Mouse (Mus musculus): ENCODE results near the gene Clp1.
"Not testable (repeated sequence)": the region's sequence is repeated elsewhere in the genome, so short reads cannot be mapped to it uniquely, and the experiment has no call there.

The Clp1 gene

DNA sequence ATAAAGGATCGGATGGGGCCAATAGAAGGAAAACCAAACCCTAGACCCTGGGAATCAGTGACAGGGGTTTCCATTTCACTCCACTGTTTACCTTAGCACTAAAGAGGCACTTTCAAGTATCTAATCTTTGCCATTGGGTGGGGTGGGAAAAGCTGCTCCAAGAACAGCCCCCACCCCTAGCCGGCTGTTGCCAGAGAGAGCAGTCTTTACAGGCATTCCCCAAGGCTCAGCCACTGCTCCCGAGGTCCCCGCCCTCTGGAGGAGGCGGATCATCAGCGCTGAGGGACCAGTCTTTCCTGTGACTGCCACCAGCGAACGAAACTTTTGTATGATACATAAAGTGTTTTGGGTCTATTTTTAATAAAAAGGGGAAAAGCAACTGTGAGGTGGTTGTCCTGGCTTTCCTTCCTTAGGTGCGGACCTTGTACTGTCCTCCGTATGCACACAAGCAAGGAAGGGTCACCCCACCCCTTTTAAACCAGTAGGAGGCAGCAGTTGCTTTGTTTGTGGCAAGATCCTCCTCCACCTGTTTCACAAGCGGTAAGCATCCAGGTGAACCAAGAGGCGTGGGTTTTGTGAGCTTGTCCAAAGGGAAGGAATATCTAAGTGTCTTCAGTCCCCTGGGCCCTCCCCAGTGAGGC lies 11.2 kb upstream of the Clp1 start:
- no peak for DNase-seq (ENCODE audit: low spot score)

DNA sequence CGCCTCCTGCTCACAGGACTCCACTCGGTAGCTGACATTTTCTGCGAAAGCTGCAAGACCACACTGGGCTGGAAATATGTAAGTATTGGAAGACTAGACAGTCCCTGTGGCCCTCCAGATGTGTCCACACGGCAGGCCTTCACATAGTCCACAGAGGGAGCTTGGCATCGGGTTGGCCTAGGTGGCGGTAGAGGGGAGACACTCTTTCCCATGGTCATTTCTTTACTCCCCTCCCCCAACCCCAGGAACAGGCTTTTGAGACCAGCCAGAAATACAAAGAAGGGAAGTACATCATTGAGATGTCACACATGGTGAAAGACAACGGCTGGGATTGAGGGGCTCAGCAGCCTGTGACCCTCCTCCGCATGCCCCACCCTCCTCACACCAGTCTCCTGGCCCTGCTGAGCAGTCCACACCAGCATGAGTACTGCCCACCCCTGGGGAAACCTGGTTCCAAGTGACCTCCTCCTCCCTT lies 10.3 kb upstream of the Clp1 start:
- DNase-seq (ENCODE audit: low spot score) = no peak

DNA sequence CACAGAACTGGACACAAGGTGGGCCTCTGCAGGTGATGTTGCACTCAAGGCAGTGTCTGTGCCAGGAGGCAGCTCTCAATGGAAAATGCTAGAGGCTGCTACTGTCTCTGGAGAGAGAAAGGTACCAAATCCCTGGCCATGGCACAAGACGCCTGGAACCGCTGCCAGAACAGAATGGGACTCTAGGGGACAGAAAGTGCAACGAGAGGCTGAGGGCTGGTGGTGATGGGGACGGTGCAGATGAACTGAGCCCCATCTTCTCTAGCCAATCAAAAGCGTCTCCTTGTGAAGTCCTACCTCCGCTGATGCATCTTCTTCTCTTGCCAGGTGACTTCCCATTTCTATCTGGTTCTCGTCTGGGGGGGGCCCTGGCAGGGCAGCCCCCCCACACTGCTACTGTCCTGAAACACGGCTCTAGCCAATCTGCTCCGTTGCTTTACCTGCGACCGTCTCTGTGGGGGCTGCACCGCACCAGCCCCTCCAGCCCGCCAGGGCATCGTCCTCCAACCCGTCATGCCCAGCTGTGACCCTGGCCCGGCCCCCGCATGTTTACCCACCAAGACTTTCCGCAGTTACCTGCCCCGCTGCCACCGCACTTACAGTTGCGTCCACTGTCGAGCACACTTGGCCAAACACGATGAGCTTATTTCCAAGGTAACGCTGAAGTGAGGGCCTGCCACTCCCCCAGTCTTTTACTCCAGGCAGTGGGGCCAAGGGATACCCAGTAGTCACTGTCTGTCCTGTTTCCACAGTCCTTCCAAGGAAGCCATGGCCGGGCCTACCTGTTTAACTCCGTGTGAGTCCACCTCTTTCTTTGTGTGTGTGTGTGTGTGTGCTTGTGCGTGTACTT lies 9.4 kb upstream of the Clp1 start:
- DNase-seq (ENCODE audit: low spot score) = no peak

DNA sequence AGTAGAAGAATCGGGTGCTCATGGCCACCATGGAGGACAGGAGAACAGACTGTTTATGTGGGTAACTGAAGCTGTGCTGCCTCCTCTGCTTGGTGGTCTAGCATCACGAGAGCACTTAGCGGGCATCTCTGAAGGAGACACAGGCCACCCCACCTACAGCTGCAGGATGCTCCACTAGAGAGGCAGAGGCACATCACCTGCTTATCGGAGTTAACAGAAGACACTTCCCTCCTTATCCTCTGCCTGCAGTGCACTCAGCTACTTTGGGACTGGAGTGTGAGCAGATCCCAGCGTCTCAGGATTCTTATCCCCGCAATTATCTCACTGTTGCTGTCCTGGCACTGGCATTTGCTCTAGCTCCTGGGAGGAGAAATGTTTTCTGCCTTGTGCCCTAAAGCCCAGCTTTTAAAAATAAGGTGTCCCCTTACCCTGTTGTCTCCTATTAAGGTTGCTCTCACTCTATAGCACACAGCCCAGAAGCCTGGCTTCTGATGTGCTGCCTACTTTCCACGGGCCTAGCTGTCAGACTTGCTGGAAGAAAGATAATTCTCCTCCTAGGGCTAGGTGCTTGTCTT lies 8.3 kb upstream of the Clp1 start:
- no peak for DNase-seq (ENCODE audit: low spot score)

DNA sequence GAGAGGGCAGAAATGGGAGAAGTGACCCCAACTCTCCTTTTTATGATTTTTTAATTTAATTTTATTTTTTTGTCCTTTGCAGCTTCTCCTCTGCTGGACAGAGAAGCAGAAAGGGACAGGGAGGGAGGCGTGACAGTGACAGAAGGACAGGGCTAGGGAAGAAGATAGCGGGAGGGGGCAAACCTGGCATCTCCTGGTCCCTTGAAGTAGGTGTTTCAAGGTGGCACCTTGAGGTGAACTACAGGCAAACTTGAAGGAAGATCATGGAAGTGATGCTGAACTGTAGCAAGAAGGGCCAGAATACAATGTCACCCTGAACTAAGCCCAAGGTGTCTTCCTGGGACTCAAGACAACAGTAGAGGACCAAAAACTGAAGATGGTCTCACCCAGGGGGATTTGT lies 7.8 kb upstream of the Clp1 start:
- no peak for DNase-seq (ENCODE audit: low spot score)

DNA sequence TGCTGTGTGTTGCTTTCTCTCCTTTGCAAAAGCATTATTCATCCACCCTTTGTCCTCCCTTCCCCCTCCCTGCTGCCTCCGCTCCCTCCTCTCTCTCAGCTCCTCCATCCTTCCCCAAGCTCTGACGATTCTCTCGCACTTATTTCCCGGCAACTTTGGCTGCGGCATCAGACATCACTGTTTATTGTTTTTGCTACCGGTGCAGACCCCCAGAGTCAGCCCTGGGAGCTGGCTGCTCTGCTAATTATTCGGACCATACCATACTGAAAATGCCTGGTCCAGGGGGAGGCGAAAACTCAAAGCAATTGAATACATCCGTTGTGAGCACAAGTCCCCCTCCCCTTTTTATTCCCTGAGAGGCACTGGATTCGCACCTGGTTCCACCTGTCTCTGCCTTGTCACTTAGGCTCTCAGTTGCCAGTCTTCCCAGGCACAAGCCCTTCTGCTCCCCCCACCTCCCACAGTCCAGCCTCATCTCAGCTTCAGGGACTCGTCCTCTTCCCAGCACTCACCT lies 7.3 kb upstream of the Clp1 start:
- no peak for DNase-seq (ENCODE audit: low spot score)

DNA sequence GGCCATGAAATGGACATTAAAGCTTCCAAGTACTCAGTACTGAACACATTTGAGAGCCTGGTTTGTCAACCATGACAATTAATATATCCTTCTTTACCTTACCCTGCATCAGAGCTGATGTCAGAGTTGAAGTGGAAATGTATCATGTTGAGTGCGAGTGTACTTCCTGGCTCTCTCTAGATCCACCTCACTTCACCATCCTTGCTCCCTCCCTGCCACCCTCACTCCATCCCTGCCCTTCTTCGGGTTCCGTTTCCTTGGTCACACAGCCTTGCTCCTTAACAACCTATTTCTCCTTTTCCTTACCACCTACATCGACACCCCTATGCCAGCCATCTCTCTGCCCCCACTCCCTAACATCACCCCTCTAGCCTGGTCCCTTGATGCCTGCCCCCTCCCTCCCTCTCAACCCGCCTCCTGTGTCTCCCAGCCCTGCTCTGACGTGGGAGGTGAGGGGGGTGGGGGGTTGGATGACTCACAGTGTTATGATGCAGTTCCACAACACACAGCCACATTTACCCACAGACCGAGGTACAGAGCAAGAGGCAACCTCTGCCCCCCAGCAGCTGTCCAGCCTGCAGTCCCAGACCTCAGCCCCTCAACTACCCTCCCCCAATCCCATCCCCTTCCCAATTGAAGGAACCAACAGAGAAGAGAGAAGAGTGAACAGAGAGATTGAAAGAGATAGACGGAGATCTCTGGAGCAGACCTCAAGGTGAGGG lies 6.6 kb upstream of the Clp1 start, which contains the start of gene Ypel4:
Gene Ypel4 (plus strand): TSS at position 480 of the 722 bp plus-strand sequence.
- DNase-seq (ENCODE audit: low spot score) = no peak

DNA sequence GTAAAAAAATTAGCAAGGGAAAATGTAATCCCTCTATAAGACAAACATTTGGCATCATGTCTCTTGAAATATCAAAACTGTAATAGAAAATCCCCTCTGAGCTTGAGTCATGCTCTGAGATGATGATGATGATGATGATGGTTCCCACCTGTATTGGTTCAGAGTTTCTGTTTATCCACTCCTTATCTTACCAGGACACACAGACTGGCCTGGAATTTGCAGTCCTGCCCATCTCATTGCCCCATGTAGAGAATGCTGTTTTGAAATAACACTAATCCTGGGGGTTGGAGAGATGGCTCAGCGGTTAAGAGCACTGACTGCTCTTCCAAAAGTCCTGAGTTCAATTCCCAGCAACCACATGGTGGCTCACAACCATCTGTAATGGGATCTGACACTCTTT lies 5.2 kb upstream of the Clp1 start:
- no peak for DNase-seq (ENCODE audit: low spot score)

DNA sequence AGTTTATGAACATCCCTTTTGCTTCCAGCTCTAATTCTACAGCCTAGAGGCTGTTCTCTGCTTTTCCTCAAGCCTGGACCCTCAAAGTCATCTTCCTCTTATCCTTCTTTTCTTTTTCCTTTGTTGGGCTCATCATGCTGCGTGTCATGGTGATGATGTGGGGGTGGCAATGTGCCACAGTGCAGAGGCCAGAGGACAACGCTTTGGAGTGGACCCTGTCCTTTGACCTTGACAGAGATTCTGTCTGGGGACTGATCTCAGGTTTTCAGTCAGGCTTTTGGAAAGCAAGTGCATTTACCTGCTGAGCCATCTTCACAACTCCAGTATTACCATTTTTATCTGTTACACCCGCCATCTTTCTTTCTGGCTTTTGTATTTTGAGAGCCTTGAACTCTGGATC lies 4.1 kb upstream of the Clp1 start:
- DNase-seq (ENCODE audit: low spot score) = no peak

DNA sequence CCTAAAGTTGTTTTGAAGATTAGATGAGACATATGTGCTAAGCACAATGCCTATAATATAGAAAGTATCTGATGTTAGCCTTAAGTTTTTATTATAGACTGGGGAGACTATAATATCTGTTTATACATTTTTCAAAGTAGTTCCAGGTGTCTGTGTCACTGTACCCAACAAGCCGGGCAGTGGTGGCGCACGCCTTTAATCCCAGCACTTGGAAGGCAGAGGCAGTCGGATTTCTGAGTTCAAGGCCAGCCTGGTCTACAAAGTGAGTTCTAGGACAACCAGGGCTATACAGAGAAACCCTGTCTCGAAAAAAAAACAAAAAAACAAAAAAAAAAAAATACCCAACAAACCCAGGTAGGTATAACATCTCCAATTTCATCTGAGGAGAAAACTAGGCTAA lies 1.0 kb upstream of the Clp1 start:
- not testable (repeated sequence) for DNase-seq (ENCODE audit: low spot score)

DNA sequence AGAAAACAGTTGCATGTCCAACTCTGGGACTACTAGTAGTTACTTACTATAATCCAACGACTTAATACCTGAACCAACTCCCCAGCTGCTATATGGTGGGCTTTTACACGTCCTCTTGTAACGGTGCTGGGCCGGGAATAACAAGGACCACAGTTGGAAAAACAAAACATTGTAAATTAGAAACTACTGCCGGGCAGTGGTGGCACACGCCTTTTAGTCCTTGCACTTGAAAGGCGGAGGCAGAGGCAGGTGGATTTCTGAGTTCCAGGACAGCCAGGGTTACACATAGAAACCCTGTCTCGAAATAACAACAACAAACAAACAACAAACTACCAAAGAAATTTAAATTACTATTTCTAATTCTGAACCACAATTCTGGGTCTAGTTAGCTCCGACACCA lies 434 bp downstream of the Clp1 start:
- DNase-seq (ENCODE audit: low spot score) = no peak

DNA sequence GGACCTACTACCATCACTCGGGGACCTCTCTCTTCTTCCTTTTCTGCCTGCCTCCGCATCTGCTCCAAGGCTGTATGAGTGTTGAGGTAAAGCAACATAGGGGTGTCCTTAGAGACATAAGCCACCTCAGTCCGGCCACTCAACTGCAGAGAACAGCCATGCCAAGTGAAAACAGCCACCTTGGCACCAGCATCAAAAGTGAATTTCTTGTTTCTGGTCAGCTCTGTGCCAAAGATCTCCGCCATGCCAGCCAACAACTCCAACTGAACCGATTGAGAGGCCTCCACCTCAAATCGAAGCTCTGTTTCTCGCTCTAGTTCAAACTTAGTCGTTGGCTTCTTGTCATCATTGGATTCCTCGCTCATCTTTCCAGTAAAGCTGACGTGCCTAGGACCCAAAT lies 1.4 kb downstream of the Clp1 start:
- no peak for DNase-seq (ENCODE audit: low spot score)

DNA sequence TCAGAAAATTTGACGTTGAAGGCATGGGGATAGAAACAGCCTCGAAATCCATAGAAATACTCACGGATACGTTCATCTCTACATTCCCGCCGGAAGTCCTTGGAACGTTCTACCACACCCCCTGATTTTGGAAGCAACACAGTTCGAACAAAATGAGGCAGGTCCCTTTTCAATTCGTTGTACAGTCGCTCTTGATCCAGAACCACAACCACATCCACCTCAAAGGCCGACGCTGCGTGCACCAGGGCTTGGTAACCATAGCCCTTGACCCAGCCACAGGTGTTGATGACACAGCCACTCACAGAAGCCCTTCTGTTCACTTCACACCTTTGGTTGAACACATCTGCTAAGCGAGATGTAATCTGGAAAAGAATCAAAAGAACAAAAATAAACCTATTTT lies 3.3 kb downstream of the Clp1 start:
- DNase-seq (ENCODE audit: low spot score) = no peak

DNA sequence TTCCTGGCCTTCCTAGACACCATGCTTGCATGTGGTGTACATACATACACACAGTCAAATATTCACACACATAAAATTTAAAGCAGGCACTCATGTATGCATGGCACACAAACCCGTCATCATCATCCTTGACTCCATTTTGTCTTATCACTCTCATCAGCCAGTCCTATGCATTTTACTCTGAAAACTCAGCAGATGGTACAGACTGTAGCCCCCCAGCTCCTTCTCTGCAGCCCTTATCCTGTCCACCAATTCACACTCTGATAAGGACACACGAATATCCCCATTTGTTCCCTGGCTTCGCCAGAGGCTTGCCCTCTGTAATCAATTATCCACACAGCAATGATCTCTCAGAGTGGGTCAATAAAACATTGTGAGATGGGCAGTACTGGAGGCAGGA lies 6.0 kb downstream of the Clp1 start:
- no peak for DNase-seq (ENCODE audit: low spot score)

DNA sequence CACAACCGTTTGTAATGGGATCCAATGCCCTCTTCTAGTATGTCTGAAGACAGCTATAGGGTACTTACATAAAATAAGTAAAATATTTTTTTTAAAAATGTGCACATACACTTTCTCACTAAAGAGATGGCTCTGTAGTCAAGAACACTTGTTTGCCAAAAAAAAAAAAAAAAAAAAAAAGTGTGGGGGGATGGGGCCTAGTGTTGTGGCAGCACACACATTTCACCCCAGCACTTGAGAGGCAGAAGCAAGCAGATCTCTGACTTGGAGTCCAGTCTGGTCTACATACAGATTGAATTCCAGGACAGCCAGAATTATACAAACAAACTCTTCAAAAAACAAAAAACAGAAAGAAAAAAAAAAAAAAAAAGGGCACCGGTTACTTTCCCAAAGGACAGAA lies 6.4 kb downstream of the Clp1 start:
- no peak for DNase-seq (ENCODE audit: low spot score)

DNA sequence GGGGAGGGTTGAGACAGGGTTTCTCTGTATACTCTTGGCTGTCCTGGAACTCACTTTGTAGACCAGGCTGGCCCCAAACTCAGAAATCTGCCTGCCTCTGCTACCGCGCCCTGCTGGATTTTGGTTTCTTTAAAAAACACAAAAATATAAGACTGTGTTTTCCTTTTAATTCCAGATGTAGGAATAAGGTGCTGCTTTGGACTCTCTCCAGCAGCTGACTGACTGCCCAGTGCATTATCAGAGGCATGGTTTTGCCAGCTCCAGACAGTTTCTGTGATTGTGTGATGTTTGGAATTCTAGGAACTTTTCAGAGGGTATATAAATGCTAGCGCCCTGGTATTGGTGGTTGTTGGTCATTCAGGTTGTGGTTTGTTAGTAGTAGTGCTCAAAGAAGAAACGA lies 9.8 kb downstream of the Clp1 start:
- DNase-seq (ENCODE audit: low spot score) = no peak

DNA sequence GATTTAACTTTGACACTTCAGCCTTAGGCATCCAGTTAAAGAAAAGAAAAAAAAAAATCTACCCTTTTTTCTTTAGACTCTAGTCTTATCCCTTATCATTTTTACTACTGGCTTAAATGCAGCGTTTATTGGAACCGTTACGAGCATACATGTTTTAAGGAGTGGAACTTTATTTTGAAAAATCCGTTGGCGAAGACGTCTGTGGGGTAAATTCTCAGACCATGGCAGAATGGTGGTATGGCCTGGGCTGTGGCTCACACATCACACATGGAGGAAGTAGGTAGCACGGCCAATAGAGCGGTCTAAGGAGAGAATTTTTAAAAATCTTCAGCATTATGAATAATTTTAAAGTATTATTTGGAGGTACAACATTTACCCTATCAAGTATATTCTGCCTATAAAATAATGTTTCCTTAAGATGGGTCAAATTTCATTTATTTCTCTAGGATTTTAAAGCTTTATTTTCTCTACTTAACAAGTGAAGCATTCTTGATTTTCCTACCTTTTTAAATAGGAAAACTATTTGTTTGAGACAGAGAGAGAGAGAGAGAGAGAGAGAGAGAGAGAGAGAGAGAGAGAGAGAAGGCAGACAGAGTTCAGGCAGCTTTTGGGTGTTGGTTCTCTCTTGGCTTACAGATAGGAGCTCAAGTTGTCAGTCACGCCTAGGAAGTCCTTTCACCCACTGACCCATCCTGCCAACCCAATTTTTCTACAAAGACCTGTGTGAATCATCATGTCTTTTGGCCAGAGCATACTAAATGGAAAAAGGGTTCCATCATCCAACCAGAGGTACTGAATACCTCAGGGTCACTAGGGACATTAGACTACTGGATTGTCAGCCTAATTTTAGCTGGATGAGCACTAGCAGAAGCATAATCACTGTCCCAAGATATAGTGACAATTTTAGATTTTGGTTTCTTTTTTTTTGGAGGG lies 10.5 kb downstream of the Clp1 start:
- no peak for DNase-seq (ENCODE audit: low spot score)

DNA sequence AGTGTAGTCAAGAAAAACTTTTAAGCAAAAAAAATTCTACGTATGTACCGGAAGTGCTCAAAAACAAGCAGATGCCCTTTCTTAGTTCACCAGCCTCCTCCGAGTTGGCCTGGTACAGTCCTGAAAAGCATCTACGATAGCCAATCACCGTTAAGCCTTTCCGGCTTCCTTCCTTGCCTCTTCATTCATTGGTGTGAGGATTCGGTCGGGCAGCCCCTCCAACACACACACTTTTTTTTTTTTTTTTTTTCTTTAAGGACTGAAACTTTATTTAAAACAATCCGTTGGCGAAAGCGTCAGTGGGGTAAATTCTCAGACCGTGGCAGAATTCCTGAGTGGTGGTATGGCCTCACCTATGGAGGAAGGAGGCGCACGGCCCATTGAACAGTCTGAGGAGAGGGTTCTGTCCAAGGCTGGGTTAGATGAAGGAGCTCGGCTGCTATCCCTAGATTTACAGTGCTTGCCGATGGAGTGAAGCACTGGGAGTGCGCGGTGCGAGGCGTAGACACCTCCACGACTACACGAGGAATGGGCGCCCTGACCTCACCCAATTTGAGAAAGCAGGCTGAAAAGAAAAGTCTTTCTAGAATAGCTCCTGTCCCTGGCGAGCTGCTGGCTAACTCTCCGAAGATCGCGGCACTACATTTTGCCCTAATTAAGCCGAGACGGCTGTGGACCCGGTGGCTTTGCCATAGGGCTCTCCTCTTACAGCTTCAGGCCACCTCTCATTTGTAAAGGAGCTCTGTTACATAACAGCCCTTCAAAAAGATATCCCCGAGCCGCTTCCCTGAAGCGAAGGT lies 11.4 kb downstream of the Clp1 start:
- DNase-seq (ENCODE audit: low spot score) = no peak

DNA sequence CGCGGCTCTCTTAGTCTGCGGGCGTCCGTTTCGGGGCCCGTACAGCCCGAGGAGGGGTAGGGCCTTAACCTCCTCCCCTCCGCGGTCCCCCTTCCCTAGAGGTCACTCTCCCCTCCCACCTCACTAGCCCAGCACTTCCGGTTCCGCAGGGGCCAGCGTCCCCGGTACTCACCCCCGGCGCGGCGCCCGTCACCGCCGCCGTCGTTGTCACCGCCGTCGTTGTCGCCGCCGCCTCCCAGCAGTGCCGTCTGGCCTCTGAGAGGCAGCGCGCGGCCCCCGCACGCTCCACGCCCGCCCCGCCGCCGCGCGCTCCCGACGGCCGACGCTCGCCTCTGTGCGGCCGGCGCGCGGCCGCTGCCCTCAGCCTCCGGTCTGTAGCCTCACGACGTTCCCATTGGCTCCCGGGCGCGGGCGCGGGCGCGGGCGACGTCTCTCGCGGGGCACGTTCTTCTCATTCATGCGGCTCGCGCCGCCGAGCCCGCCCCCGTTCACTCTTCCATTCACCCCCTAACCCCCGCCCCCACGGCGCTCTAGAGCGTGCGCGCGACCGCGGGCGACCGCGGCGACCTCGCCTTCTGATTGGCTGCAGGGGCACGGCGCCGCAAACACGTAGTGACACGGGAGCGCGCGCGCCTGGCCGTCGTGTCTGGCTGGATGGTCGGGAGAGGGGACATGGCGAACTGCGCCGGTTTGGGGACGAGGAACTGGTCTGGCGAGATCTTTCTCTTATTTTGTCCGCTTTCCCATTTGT lies 12.2 kb downstream of the Clp1 start, which contains the start of gene Zdhhc5:
Gene Zdhhc5 (minus strand): TSS at position 370 of the 751 bp plus-strand sequence.
- peak; percentile 98 for DNase-seq (ENCODE audit: low spot score)

DNA sequence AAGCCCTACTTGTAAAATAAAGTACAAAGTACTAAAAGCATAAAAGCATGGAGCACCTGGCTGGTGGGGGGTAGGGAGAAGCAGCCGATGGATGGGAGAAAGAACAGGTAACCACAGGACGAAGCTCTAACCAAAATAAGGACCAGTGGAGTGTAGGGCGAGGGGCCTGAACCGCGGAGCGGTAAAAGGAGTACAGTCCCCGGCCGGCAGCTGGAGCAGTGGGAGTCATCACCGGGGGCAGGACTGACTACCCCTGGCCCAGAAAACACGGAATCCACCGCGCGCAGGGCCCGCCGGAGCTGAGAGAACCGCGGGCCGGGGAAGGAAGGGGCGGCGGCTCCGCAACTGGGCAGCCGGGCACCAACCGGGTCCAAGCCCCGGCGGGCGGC lies 12.7 kb downstream of the Clp1 start:
- no peak for DNase-seq (ENCODE audit: low spot score)
